Mouse (Mus musculus) ES-Bruce4 (cell line): ENCODE data around the gene Mllt3. TPM values are rescaled to one million over a fixed set of nuclear protein-coding genes. Genes with fewer than 3 reads are reported as not detected.

ENCODE experiments used
- H3K27ac ChIP-seq: 2 replicates; pipeline ENCODE4 v1.5.1; 2012; ENCODE audit warnings: low read length, inconsistent platforms; ENCODE audit not compliant: insufficient read depth
- H3K27me3 ChIP-seq: 2 replicates; pipeline ENCODE4 v1.6.1; 2012; ENCODE audit warnings: mild to moderate bottlenecking, low read length, inconsistent platforms; ENCODE audit not compliant: control insufficient read depth, poor library complexity, insufficient read depth, severe bottlenecking
- H3K36me3 ChIP-seq: 2 replicates; pipeline ENCODE4 v1.6.1; 2012; ENCODE audit warnings: inconsistent platforms, mild to moderate bottlenecking, low read length, moderate library complexity; ENCODE audit not compliant: control insufficient read depth, poor library complexity, insufficient read depth, severe bottlenecking
- H3K4me1 ChIP-seq: one replicate; pipeline ENCODE4 v1.8.1; 2011; ENCODE audit warnings: low read length; ENCODE audit not compliant: control insufficient read depth, insufficient read depth
- H3K4me3 ChIP-seq: 2 replicates; pipeline ENCODE4 v1.5.1; 2011; ENCODE audit warnings: low read depth, mild to moderate bottlenecking, low read length
- H3K9ac ChIP-seq: 2 replicates; pipeline ENCODE4 v1.6.1; 2012; ENCODE audit warnings: low read depth, mild to moderate bottlenecking, inconsistent platforms; ENCODE audit not compliant: poor library complexity, severe bottlenecking
- H3K9me3 ChIP-seq: replicated peaks from 2 replicates; pipeline ENCODE4 v1.6.1; 2012; ENCODE audit warnings: mild to moderate bottlenecking, low read length, inconsistent platforms; ENCODE audit not compliant: control insufficient read depth, poor library complexity, insufficient read depth, severe bottlenecking
- CTCF ChIP-seq: IDR thresholded peaks from one replicate; pipeline ENCODE4 v1.8.1; 2011; ENCODE audit warnings: low read depth, low read length
- EP300 ChIP-seq: IDR thresholded peaks from 2 replicates; pipeline ENCODE4 v1.6.1; 2011; ENCODE audit warnings: low read depth, low read length; ENCODE audit not compliant: insufficient read depth
- POLR2A ChIP-seq: IDR thresholded peaks from one replicate; pipeline ENCODE4 v1.8.1; 2011; ENCODE audit warnings: low read length; ENCODE audit not compliant: insufficient read depth
- polyA plus RNA-seq: library from polyadenylated mRNA; stranded (reverse); fragments of >200 nt; gene quantifications from 2 replicates; pipeline ENCODE4 v1.2.4, GENCODE M21; 2011; ENCODE audit warnings: low read depth; ENCODE audit not compliant: missing spikeins, insufficient read depth, insufficient read length

Gene Mllt3
- polyA plus RNA-seq, 1 experiment = 19.2 TPM

DNA sequence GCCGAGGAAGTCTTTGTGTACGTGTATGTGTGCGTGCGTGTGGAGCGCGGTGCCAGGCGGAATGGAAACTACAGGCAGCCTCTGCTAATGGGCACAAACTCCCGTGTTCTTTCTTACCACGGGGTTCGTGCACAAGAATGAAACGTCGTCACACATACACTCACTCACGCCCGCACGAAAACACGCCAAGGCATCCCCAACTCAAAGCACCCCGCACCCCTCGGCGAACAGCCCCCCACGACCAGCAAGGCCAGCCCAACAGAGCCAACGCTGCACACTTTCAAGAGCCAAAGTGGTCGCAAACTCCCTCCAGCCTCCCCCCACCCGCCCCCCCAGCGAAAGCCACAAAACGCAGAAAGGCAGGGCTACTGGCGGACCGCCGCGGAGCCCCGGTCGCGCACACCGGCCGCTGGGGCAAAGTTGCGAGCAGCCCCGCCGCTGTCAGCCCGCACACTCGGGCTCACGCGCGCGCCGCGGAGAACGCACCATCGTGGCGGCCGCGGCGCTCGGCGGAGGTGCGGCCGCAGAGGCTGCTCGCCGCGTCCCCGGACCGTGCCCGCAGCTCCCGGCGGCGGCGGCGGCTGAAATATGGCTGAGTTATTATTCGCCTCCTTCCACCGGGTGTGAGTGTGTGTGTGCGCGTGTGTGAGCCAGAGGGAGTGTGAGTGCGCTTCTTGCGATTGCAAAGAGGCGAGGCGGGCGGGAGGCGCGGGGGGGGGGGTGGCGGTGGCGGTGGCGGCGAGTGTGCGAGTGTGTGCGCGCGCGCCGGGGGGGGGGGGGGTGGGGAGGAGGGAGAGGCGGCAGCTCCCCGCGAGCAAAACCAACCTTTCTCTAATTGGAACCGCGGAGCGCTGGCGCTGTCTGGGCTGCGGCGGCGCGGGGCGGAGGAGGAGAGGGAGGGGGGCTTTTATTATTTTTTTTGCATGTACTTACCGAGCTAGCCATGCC is 739 bp downstream of the Mllt3 start:
- H3K4me3 ChIP-seq = peak overlapping the region; percentile 71
- no peaks in the 10 kb centered on the region for H3K36me3 ChIP-seq
- no peaks in the 10 kb centered on the region for H3K4me1 ChIP-seq
- H3K9ac ChIP-seq = peak overlapping the region; percentile 81
- TF ChIP-seq POLR2A (no peak), EP300 (no peak), CTCF (no peak)
- H3K27ac ChIP-seq = no peak overlapping the region
- H3K27me3 ChIP-seq = peaks cover 8% of the 10 kb centered on the region
- no peaks in the 10 kb centered on the region for H3K9me3 ChIP-seq

DNA sequence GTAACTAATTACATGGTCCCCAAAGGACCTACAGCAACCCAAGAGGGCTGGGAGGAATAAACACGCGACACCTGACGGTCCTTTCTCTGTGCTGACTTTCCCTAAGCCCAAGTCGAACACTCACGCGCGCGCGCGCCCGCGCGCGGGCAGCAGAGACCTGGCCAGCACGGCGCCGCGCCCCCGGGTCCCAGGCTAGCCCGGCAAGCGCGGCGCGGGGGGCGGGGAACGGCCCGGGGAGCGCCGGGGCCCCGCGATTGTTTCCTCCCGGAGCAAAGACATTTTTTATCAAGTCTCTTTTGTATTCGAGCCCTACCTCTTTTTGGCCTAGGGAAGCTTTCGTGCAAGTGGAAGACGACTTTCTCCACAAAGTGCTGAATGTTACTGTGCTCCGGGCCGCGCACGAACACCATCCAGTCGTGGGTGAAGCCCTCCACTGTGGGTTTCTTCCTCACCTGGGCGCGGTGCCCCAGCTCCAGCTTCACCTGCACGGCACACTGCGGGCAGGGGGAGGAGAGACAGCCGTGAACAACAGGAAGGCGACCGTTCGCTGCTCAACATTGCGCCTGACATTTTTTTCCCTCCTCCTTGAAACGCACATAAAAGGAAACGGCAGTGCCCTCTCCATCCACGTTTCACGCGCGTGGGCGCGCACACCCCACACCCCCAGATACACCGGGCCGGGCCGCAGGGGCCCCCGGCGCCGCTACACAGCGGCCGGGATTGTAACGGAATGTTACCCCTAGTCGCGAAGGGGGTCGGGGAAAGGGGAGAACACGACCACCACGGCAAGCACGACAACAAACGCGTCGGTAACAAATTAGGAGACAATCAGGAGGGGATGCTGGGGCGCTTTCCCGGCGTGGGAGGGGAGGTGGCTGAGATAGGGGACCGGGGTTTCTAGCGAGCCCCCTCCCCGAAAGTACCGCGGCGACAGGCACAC is 1.7 kb downstream of the Mllt3 start:
- Histone ChIP-seq H3K4me1 (no peaks in the 10 kb centered on the region), H3K27me3 (peaks cover 8% of the 10 kb centered on the region), H3K27ac (no peak overlapping the region), H3K9me3 (no peaks in the 10 kb centered on the region), H3K36me3 (no peaks in the 10 kb centered on the region), H3K9ac (peak overlapping the region; percentile 81), H3K4me3 (peak overlapping the region; percentile 71)
- TF ChIP-seq POLR2A (no peak), EP300 (no peak), CTCF (no peak)

DNA sequence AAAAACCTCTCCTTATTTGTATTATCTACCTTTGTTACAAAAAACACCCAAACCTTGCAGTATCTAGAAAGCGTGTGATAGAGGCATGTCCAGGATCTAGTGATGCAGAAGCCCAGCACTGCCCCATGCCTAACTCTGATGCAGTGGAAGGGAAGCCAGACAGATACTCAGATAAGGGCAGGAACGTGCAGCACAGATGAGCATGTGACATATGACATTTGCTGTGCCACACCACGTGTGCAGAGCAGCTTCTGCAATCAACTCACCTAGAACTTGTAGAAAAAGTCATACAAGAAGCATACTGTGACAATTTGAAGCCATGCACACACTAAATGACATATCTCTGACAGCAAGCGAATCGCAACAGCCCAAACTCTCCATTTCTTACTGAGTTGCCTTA is 9.6 kb downstream of the Mllt3 start:
- TF ChIP-seq CTCF (no peak), EP300 (no peak), POLR2A (no peak)
- H3K27ac ChIP-seq = no peak overlapping the region
- H3K4me1 ChIP-seq = no peaks in the 10 kb centered on the region
- no peaks in the 10 kb centered on the region for H3K36me3 ChIP-seq
- no peaks in the 10 kb centered on the region; the same call in 1 of the 2 replicates for H3K27me3 ChIP-seq
- H3K4me3 ChIP-seq = no peak overlapping the region
- H3K9me3 ChIP-seq = no peaks in the 10 kb centered on the region
- H3K9ac ChIP-seq = no peak overlapping the region

DNA sequence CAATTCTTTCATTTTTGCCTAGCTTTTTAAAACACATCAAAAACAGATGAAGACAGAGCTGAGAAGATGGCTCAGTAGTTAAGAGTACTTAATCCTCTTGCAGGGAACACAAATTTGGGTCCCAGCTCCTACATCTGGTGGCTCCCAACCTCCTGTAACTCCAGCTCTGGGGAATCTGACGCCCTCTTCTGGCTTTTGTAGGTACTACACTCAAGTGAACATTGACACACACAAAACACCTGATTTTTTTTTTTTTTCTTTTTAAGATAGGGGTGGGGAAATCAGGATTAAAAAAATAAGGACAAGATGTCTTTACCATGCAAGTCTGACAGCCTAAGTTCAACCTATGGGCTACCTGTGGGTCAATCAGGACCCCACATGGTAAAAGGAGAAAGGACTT is 10.5 kb downstream of the Mllt3 start:
- H3K9ac ChIP-seq = no peak overlapping the region
- no peaks in the 10 kb centered on the region; the same call in 1 of the 2 replicates for H3K27me3 ChIP-seq
- no peaks in the 10 kb centered on the region for H3K36me3 ChIP-seq
- no peaks in the 10 kb centered on the region for H3K4me1 ChIP-seq
- no peak overlapping the region for H3K4me3 ChIP-seq
- H3K9me3 ChIP-seq = no peaks in the 10 kb centered on the region
- no peak for TF ChIP-seq POLR2A
- peak; percentile 21 for TF ChIP-seq CTCF
- no peak overlapping the region for H3K27ac ChIP-seq

DNA sequence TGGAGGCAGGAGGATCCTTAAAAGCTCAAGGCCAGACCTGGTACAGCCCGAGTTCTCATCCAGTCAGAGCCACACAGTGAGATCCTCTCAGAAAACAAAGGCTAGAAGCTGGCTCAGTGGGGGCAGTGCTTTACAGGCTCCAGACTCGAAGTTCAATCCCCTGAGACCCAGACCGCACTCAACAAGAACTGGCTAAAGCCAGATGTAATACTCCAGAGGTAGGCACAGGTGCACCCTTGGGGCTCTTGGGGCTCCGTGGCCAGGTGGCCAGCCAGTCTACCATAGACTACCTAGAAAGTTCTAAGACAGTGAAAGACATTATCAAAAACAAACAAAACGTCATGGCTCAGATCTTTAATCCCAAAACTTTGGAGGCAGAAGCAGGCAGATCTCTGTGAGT is 12.7 kb downstream of the Mllt3 start:
- no peak for TF ChIP-seq POLR2A
- TF ChIP-seq CTCF = no peak
- Histone ChIP-seq H3K4me1 (no peaks in the 10 kb centered on the region), H3K9me3 (no peaks in the 10 kb centered on the region)

More for the DNA sequence above, 12.7 kb downstream of the Mllt3 start:
- H3K9ac ChIP-seq = no peak overlapping the region
- H3K36me3 ChIP-seq = no peaks in the 10 kb centered on the region
- no peak overlapping the region for H3K27ac ChIP-seq
- no peak overlapping the region for H3K4me3 ChIP-seq
- H3K27me3 ChIP-seq = no peaks in the 10 kb centered on the region; the same call in 1 of the 2 replicates
